Mouse (Mus musculus): ENCODE measurements around the gene Olfr690.

- no peak for TF ChIP-seq CTCF (IDR thresholded peaks at IDR 0.05; ENCODE audit: borderline replicate concordance, control insufficient read depth, extremely low read depth, insufficient read depth, low read length, poor library complexity)
- no peak for TF ChIP-seq POLR2A (IDR thresholded peaks at IDR 0.05; ENCODE audit: control insufficient read depth, extremely low read depth, insufficient read depth, low read length, poor library complexity)
These were observed 27.8 kb upstream of the Olfr690 start for GRCm38 (mm10) chr7:105361713-105362112.

Measured in thymus, adult 2 months (tissue).